In the genomic region with DNA sequence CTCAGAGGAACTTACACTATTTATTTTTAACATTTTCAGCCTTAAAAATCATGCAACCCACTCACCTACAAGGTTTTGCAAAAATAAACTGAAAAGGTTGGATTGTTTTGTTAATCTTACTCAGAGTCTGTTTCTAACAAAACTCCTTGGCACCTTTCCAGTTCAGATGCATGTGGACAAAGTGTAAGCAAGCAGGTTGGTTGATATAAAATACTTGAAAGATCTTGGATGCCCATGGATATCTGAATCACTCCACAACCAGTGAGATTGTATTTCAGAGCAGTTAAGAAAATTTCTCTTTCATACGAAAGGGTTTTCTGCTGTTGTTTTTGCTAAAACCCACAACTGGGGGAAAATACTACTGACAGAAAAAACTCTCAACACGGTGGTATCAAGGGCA, we compare ENCODE assay signal across 8 mouse cellular contexts. TPM values are rescaled to one million over a fixed set of nuclear protein-coding genes. Genes with fewer than 3 reads are reported as not detected.
DNase-seq lines count a peak whose midpoint lies in the region; ATAC-seq and TF ChIP-seq lines count a peak whose summit lies in the region.

No protein-coding gene starts in this region.

- H3K4me3 ChIP-seq in hindbrain, postnatal 0 days (ENCODE audit: low read length), result peak overlapping the region; percentile 6; the same call in 1 of the 2 replicates
- no peak overlapping the region for H3K4me3 ChIP-seq in hindbrain, embryonic 13.5 days
- H3K4me3 ChIP-seq in heart, postnatal 0 days (ENCODE audit: low read depth, low read length), result peak overlapping the region; percentile 88
- H3K4me3 ChIP-seq in lung, postnatal 0 days (ENCODE audit: low read depth, low read length), result peak overlapping the region; percentile 94

- H3K4me2 ChIP-seq in hindbrain, postnatal 0 days (ENCODE audit: low read depth, low read length), result peak overlapping the region; percentile 60
- H3K4me2 ChIP-seq in hindbrain, embryonic 13.5 days, result no peak overlapping the region
- H3K4me2 ChIP-seq in heart, postnatal 0 days (ENCODE audit: low read depth, low read length), result peak overlapping the region; percentile 74
- peak overlapping the region; percentile 70 for H3K4me2 ChIP-seq in lung, postnatal 0 days (replicated peaks; ENCODE audit: low read depth, low read length)

- 61% methylated on average over 2 of the region's 2 CpGs for WGBS in hindbrain, postnatal 0 days
- WGBS in hindbrain, embryonic 13.5 days, result 69% methylated on average over 2 of the region's 2 CpGs
- WGBS in heart, postnatal 0 days, result 10% methylated on average over 2 of the region's 2 CpGs
- 22% methylated on average over 2 of the region's 2 CpGs for WGBS in lung, postnatal 0 days

- no peaks in the 10 kb centered on the region for H3K27me3 ChIP-seq in hindbrain, postnatal 0 days (ENCODE audit: insufficient read depth, low read length)
- peaks cover 7% of the 10 kb centered on the region for H3K27me3 ChIP-seq in hindbrain, embryonic 13.5 days
- H3K27me3 ChIP-seq in heart, postnatal 0 days (ENCODE audit: control insufficient read depth, insufficient read depth, low read length), result no peaks in the 10 kb centered on the region
- H3K27me3 ChIP-seq in lung, postnatal 0 days (replicated peaks; ENCODE audit: insufficient read depth, low read length), result no peaks in the 10 kb centered on the region

- H3K36me3 ChIP-seq in hindbrain, postnatal 0 days (ENCODE audit: insufficient read depth, low read length), result no peaks in the 10 kb centered on the region
- no peaks in the 10 kb centered on the region for H3K36me3 ChIP-seq in hindbrain, embryonic 13.5 days
- H3K36me3 ChIP-seq in heart, postnatal 0 days (replicated peaks; ENCODE audit: control insufficient read depth, insufficient read depth, low read length), result no peaks in the 10 kb centered on the region
- H3K36me3 ChIP-seq in lung, postnatal 0 days (ENCODE audit: insufficient read depth, low read length), result no peaks in the 10 kb centered on the region

- no peak for TF ChIP-seq EP300 in heart, postnatal 0 days (IDR thresholded peaks at IDR 0.05; ENCODE audit: low read depth)
- TF ChIP-seq EP300 in lung, postnatal 0 days (IDR thresholded peaks at IDR 0.05), result no peak

- H3K4me1 ChIP-seq in hindbrain, postnatal 0 days (ENCODE audit: insufficient read depth, low read length), result no peaks in the 10 kb centered on the region
- peaks cover 8% of the 10 kb centered on the region; the same call in 1 of the 2 replicates for H3K4me1 ChIP-seq in hindbrain, embryonic 13.5 days (replicated peaks)
- peaks cover 21% of the 10 kb centered on the region for H3K4me1 ChIP-seq in heart, postnatal 0 days (ENCODE audit: control insufficient read depth, insufficient read depth)
- H3K4me1 ChIP-seq in lung, postnatal 0 days (ENCODE audit: insufficient read depth, low read depth, low read length), result no peaks in the 10 kb centered on the region

- H3K27ac ChIP-seq in hindbrain, postnatal 0 days, result no peak overlapping the region
- H3K27ac ChIP-seq in hindbrain, embryonic 13.5 days, result no peak overlapping the region
- no peak overlapping the region for H3K27ac ChIP-seq in heart, postnatal 0 days (ENCODE audit: low read depth)
- H3K27ac ChIP-seq in lung, postnatal 0 days (ENCODE audit: low read length), result no peak overlapping the region

- no peak overlapping the region for H3K9ac ChIP-seq in hindbrain, postnatal 0 days (replicated peaks; ENCODE audit: low read length)
- H3K9ac ChIP-seq in hindbrain, embryonic 13.5 days, result no peak overlapping the region
- H3K9ac ChIP-seq in heart, postnatal 0 days (replicated peaks; ENCODE audit: low read depth, low read length), result peak overlapping the region; percentile 91
- H3K9ac ChIP-seq in lung, postnatal 0 days (replicated peaks; ENCODE audit: low read depth), result no peak overlapping the region; the same call in 1 of the 2 replicates

- peak; percentile 18 for DNase-seq in hindbrain, postnatal 0 days (ENCODE audit: low spot score)
- peak; percentile 58 for DNase-seq in NIH3T3 (ENCODE audit: low read depth)
- peak; percentile 50 for DNase-seq in heart, postnatal 0 days (ENCODE audit: low spot score)
- DNase-seq in lung, postnatal 0 days (ENCODE audit: low spot score), result peak; percentile 62
- DNase-seq in frontal cortex, postnatal 36 days (ENCODE audit: low spot score in 2 of 2), result no peak
- DNase-seq in layer of hippocampus, adult 18-20 months (ENCODE audit: low spot score in 2 of 2), result no peak

- ATAC-seq in hindbrain, postnatal 0 days, result no peak
- ATAC-seq in hindbrain, embryonic 13.5 days (ENCODE audit: low FRiP score), result no peak
- ATAC-seq in heart, postnatal 0 days (ENCODE audit: insufficient read depth, low read depth), result no peak
- no peak for ATAC-seq in lung, postnatal 0 days
- no peak for ATAC-seq in megakaryocyte progenitor cell, adult 5-6 weeks (replicated peaks; ENCODE audit: poor library complexity)

- no peak for TF ChIP-seq CTCF in hindbrain, postnatal 0 days (IDR thresholded peaks at IDR 0.05; ENCODE audit: low read depth)
- TF ChIP-seq CTCF in heart, postnatal 0 days (IDR thresholded peaks at IDR 0.05; ENCODE audit: low read depth), result no peak
- TF ChIP-seq CTCF in lung, postnatal 0 days (IDR thresholded peaks at IDR 0.05), result no peak

- no peaks in the 10 kb centered on the region for H3K9me3 ChIP-seq in hindbrain, postnatal 0 days (ENCODE audit: low read length)
- H3K9me3 ChIP-seq in hindbrain, embryonic 13.5 days, result no peaks in the 10 kb centered on the region
- no peaks in the 10 kb centered on the region for H3K9me3 ChIP-seq in heart, postnatal 0 days (replicated peaks; ENCODE audit: control insufficient read depth, low read length)
- no peaks in the 10 kb centered on the region for H3K9me3 ChIP-seq in lung, postnatal 0 days (ENCODE audit: low read length)

RNA-seq across cellular contexts. Expression of a gene that starts 8.9 kb away (rescaled TPM):
- 54.0 and 65.6 TPM in 2 replicates for total RNA-seq in hindbrain, postnatal 0 days (2014; rRNA removed)
- polyA plus RNA-seq in hindbrain, postnatal 0 days (2015; fragmentation: Nextera tagmentation; extraction: Ambion mirVana), result 12.8 and 13.2 TPM in 2 replicates
- polyA plus RNA-seq in hindbrain, embryonic 13.5 days (2015; fragmentation: Nextera tagmentation; extraction: Ambion mirVana), result 5.3 and 7.5 TPM in 2 replicates
- total RNA-seq in heart, postnatal 0 days (2014; rRNA removed; ENCODE audit: low replicate concordance), result 109 and 125 TPM in 2 replicates
- 29.8 and 31.4 TPM in 2 replicates for polyA plus RNA-seq in heart, postnatal 0 days (2015; fragmentation: Nextera tagmentation; extraction: Ambion mirVana)
- polyA plus RNA-seq in lung, postnatal 0 days (2015; fragmentation: Nextera tagmentation; extraction: Ambion mirVana), result 51.5 and 56.0 TPM in 2 replicates
- total RNA-seq in layer of hippocampus, adult 18-20 months (2021), result 10 to 100 TPM; 74.6 to 79.3 TPM
- total RNA-seq in megakaryocyte progenitor cell, adult 5-6 weeks (2015), result 124 and 129 TPM in 2 replicates
- 125 and 139 TPM in 2 replicates for total RNA-seq in megakaryocyte progenitor cell, adult 5-6 weeks (2017)

Comparison
In these comparisons a context has a peak if more than half of its experiments do, and no peak if none do; other contexts are left out.
1. DNase-seq: peak in hindbrain, postnatal 0 days (single experiment), NIH3T3 (single experiment), heart, postnatal 0 days (single experiment) and lung, postnatal 0 days (single experiment); none in frontal cortex, postnatal 36 days (0 of 2) and layer of hippocampus, adult 18-20 months (0 of 2).